Mouse (Mus musculus): ENCODE data around the gene Abca5. TPM values are rescaled to one million over a fixed set of nuclear protein-coding genes. Genes with fewer than 3 reads are reported as not detected.

The Abca5 gene
- 2.2 and 2.5 TPM in 2 replicates for polyA plus RNA-seq (2014; fragmentation: Nextera tagmentation; extraction: Ambion mirVana)

GRCm38 (mm10) chr11:110337289-110338245, at the start of gene Abca5:
Gene Abca5, minus strand, starts transcription at chr11:110337716.
- no peaks in the 10 kb centered on the region for H3K36me3 ChIP-seq (ENCODE audit: control insufficient read depth, insufficient read depth, low read length)
- no peak within 1 kb of the TSS for H3K27ac ChIP-seq (ENCODE audit: low read depth, low read length)
- H3K27me3 ChIP-seq (ENCODE audit: control insufficient read depth, insufficient read depth, low read length), result peaks cover 5% of the 10 kb centered on the region
- under 1% methylated on average over 95 of the region's 95 CpGs for WGBS (ENCODE audit: insufficient replicate concordance)
- H3K9ac ChIP-seq (ENCODE audit: low read depth, low read length), result peak within 1 kb of the TSS; percentile 68
- H3K9me3 ChIP-seq (replicated peaks; ENCODE audit: control insufficient read depth, low read length), result no peaks in the 10 kb centered on the region
- peak; percentile 84 for ATAC-seq (replicated peaks; ENCODE audit: insufficient number of reproducible peaks, low FRiP score, low TSS enrichment)
- H3K4me3 ChIP-seq (ENCODE audit: low read depth, low read length), result peak within 1 kb of the TSS; percentile 73
- H3K4me2 ChIP-seq, result peak within 1 kb of the TSS; percentile 86
- H3K4me1 ChIP-seq (ENCODE audit: control insufficient read depth, insufficient read depth, low read length), result no peaks in the 10 kb centered on the region

DNA sequence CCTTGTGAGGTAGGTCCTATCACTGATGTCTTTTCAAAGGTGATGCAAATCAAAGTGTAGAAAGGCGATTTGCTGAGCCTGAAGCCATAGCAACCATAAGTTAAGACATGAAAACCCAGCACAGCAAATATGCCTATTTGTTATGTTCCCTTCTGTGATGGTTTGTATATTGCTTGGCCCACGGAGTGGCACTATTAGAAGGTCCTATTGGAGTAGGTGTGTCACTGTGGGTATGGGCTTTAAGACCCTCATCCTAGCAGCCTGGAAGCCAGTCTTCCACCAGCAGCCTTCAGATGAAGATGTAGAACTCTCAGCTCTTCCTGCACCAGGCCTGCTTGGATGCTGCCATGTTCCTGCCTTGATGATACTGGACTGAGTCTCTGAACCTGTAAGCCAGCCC, 48.0 kb upstream of the Abca5 start:
- no peak overlapping the region for H3K4me3 ChIP-seq (ENCODE audit: low read depth, low read length)
- H3K27me3 ChIP-seq (ENCODE audit: control insufficient read depth, insufficient read depth, low read length), result no peaks in the 10 kb centered on the region
- WGBS (ENCODE audit: insufficient replicate concordance), result 80% methylated on average over 2 of the region's 2 CpGs
- no peak for ATAC-seq (replicated peaks; ENCODE audit: insufficient number of reproducible peaks, low FRiP score, low TSS enrichment)
- H3K9me3 ChIP-seq (replicated peaks; ENCODE audit: control insufficient read depth, low read length), result no peaks in the 10 kb centered on the region
- H3K27ac ChIP-seq (ENCODE audit: low read depth, low read length), result no peak overlapping the region
- H3K9ac ChIP-seq (ENCODE audit: low read depth, low read length), result no peak overlapping the region
- no peak overlapping the region for H3K4me2 ChIP-seq
- no peaks in the 10 kb centered on the region for H3K36me3 ChIP-seq (ENCODE audit: control insufficient read depth, insufficient read depth, low read length)
- H3K4me1 ChIP-seq (ENCODE audit: control insufficient read depth, insufficient read depth, low read length), result no peaks in the 10 kb centered on the region

- peak overlapping the region; percentile 36; the same call in 1 of the 2 replicates for H3K9ac ChIP-seq (ENCODE audit: low read depth, low read length)
- H3K4me2 ChIP-seq, result peak overlapping the region; percentile 82
- no peaks in the 10 kb centered on the region for H3K9me3 ChIP-seq (replicated peaks; ENCODE audit: control insufficient read depth, low read length)
These were observed 42.8 kb upstream of the Abca5 start for GRCm38 (mm10) chr11:110380310-110380668.

GRCm38 (mm10) chr11:110379661-110380309, 42.3 kb upstream of the Abca5 start:
- Histone ChIP-seq H3K4me3 (ENCODE audit: low read depth, low read length) (peak overlapping the region; percentile 35), H3K36me3 (ENCODE audit: control insufficient read depth, insufficient read depth, low read length) (no peaks in the 10 kb centered on the region), H3K9me3 (replicated peaks; ENCODE audit: control insufficient read depth, low read length) (no peaks in the 10 kb centered on the region), H3K4me1 (ENCODE audit: control insufficient read depth, insufficient read depth, low read length) (0 out of 2 replicates have a peak, but pooled peaks cover 2% of the 10 kb centered on the region), H3K4me2 (peak overlapping the region; percentile 82), H3K9ac (ENCODE audit: low read depth, low read length) (peak overlapping the region; percentile 36; the same call in 1 of the 2 replicates), H3K27me3 (ENCODE audit: control insufficient read depth, insufficient read depth, low read length) (no peaks in the 10 kb centered on the region), H3K27ac (ENCODE audit: low read depth, low read length) (0 out of 2 replicates have a peak overlapping the region, but pooled peaks have one; percentile 32)
- WGBS (ENCODE audit: insufficient replicate concordance), result 10% methylated on average over 20 of the region's 20 CpGs
- 0 out of 2 replicates have a peak, but pooled peaks have one; percentile 49 for ATAC-seq (replicated peaks; ENCODE audit: insufficient number of reproducible peaks, low FRiP score, low TSS enrichment)

More at GRCm38 (mm10) chr11:110380310-110380668, 42.8 kb upstream of the Abca5 start:
- no peak overlapping the region for H3K27ac ChIP-seq (ENCODE audit: low read depth, low read length)
- H3K27me3 ChIP-seq (ENCODE audit: control insufficient read depth, insufficient read depth, low read length), result no peaks in the 10 kb centered on the region
- no peak for ATAC-seq (replicated peaks; ENCODE audit: insufficient number of reproducible peaks, low FRiP score, low TSS enrichment)
- H3K4me1 ChIP-seq (ENCODE audit: control insufficient read depth, insufficient read depth, low read length), result 0 out of 2 replicates have a peak, but pooled peaks cover 2% of the 10 kb centered on the region
- no peaks in the 10 kb centered on the region for H3K36me3 ChIP-seq (ENCODE audit: control insufficient read depth, insufficient read depth, low read length)
- peak overlapping the region; percentile 35 for H3K4me3 ChIP-seq (ENCODE audit: low read depth, low read length)
- whole genome bisulfite sequencing (ENCODE audit: insufficient replicate concordance), result 30% methylated on average over 15 of the region's 15 CpGs

DNA sequence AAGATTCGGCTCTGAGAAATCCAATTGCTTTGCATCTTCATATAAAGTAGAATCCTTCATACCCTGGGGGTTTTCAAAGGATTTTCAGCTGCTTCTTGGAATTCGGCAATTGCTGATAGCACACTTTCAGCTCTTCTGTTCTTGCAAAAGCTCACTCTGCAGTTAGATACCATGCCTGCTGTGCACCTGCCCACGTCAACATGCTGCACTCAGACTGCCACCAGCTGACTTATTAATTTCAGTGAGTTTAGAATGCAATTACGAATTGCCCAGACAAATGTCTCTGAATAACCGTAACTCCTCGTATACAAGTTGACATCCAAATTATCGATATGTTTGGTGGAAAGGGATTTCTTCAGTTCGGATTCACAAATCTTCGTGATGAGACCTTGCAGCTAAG, 36.5 kb upstream of the Abca5 start:
- H3K4me1 ChIP-seq (ENCODE audit: control insufficient read depth, insufficient read depth, low read length), result no peaks in the 10 kb centered on the region
- H3K27ac ChIP-seq (ENCODE audit: low read depth, low read length), result no peak overlapping the region
- no peak for ATAC-seq (replicated peaks; ENCODE audit: insufficient number of reproducible peaks, low FRiP score, low TSS enrichment)
- H3K27me3 ChIP-seq (ENCODE audit: control insufficient read depth, insufficient read depth, low read length), result no peaks in the 10 kb centered on the region
- H3K4me2 ChIP-seq, result no peak overlapping the region
- H3K9ac ChIP-seq (ENCODE audit: low read depth, low read length), result no peak overlapping the region
- no peak overlapping the region for H3K4me3 ChIP-seq (ENCODE audit: low read depth, low read length)
- WGBS (ENCODE audit: insufficient replicate concordance), result 82% methylated on average over 9 of the region's 9 CpGs
- H3K9me3 ChIP-seq (replicated peaks; ENCODE audit: control insufficient read depth, low read length), result no peaks in the 10 kb centered on the region
- no peaks in the 10 kb centered on the region for H3K36me3 ChIP-seq (ENCODE audit: control insufficient read depth, insufficient read depth, low read length)

DNA sequence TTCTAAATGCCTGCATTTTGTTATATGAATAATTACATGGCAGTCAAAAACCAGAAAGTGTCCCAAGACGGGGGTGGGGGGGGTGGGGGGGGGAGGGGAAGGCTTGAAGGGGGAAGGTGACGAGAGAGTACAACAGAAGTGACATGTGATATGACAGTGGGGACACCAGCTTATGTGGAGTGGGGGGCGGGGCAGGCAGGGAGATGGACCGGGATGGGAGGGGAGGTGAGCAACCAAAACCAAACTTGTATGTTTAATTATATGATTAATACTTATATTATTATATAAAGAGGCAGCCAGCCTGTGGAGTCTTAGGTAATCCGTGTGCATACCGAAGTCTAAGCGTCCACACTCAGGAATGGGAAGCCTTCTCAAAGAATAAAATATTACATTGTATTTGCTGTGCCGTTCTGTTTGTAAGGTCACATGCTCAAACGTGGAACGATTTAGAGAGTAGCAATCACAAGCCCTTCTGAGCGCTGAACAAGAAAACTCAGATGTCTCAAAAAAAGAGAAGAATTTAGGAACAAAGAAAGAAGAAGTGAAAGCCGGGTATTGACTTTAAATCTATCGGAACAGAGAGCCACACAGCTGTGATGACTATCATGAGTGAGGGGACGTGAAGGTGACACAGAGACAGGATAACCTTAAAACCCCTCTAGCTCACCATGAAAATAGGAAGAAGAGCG, 34.9 kb upstream of the Abca5 start:
- H3K4me1 ChIP-seq (ENCODE audit: control insufficient read depth, insufficient read depth, low read length), result no peaks in the 10 kb centered on the region
- ATAC-seq (replicated peaks; ENCODE audit: insufficient number of reproducible peaks, low FRiP score, low TSS enrichment), result no peak
- 75% methylated on average over 14 of the region's 15 CpGs for WGBS (ENCODE audit: insufficient replicate concordance)
- no peak overlapping the region for H3K27ac ChIP-seq (ENCODE audit: low read depth, low read length)
- H3K9ac ChIP-seq (ENCODE audit: low read depth, low read length), result no peak overlapping the region
- H3K9me3 ChIP-seq (replicated peaks; ENCODE audit: control insufficient read depth, low read length), result no peaks in the 10 kb centered on the region
- no peak overlapping the region for H3K4me3 ChIP-seq (ENCODE audit: low read depth, low read length)
- no peak overlapping the region for H3K4me2 ChIP-seq
- H3K36me3 ChIP-seq (ENCODE audit: control insufficient read depth, insufficient read depth, low read length), result no peaks in the 10 kb centered on the region
- H3K27me3 ChIP-seq (ENCODE audit: control insufficient read depth, insufficient read depth, low read length), result no peaks in the 10 kb centered on the region

- no peak overlapping the region for H3K27ac ChIP-seq (ENCODE audit: low read depth, low read length)
- no peaks in the 10 kb centered on the region for H3K27me3 ChIP-seq (ENCODE audit: control insufficient read depth, insufficient read depth, low read length)
- H3K9me3 ChIP-seq (replicated peaks; ENCODE audit: control insufficient read depth, low read length), result no peaks in the 10 kb centered on the region
- H3K36me3 ChIP-seq (ENCODE audit: control insufficient read depth, insufficient read depth, low read length), result no peaks in the 10 kb centered on the region
- H3K4me2 ChIP-seq, result no peak overlapping the region
- WGBS (ENCODE audit: insufficient replicate concordance), result 55% methylated on average over 8 of the region's 8 CpGs
- no peak for ATAC-seq (replicated peaks; ENCODE audit: insufficient number of reproducible peaks, low FRiP score, low TSS enrichment)
- H3K4me3 ChIP-seq (ENCODE audit: low read depth, low read length), result no peak overlapping the region
- H3K4me1 ChIP-seq (ENCODE audit: control insufficient read depth, insufficient read depth, low read length), result no peaks in the 10 kb centered on the region
- H3K9ac ChIP-seq (ENCODE audit: low read depth, low read length), result no peak overlapping the region
These were observed 34.3 kb upstream of the Abca5 start for GRCm38 (mm10) chr11:110371827-110372226.

DNA sequence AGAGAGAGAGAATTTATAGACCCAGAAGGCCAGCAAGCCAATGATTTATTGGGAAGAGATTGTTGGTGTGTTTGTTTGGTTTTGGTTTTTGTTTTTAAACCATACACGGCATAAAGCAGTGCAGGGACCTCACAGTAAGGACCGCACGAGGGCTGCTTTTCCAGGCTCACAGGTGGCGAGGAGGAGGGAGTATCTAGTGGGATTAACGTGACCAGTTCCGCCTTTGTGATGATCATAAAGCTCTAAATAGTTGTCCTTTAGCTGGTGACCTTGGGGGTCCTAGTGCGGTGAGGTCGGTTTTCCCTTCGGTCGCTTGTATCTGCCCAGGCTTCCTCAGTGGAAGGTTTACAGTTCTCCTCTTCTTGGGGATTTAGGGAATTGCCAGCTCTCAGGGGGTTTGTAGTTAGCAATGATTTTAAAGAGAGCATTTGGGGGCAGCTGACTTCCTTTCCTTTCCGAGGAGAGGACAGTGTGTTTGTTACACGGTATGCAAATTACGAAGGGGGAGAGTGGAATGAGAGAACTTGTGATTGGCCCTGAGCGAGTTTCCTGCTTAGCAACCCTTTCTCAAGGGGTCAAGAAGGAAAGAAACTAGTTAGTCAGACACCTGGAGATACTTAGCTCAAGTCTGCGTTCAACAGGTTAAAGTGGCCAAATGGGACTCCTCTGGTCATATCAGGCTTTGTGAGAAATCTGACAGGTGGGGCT, 31.9 kb upstream of the Abca5 start:
- WGBS (ENCODE audit: insufficient replicate concordance), result 25% methylated on average over 15 of the region's 15 CpGs
- peak overlapping the region; percentile 56; the same call in 1 of the 2 replicates for H3K9ac ChIP-seq (ENCODE audit: low read depth, low read length)
- H3K36me3 ChIP-seq (ENCODE audit: control insufficient read depth, insufficient read depth, low read length), result no peaks in the 10 kb centered on the region
- H3K4me1 ChIP-seq (ENCODE audit: control insufficient read depth, insufficient read depth, low read length), result no peaks in the 10 kb centered on the region
- no peak for ATAC-seq (replicated peaks; ENCODE audit: insufficient number of reproducible peaks, low FRiP score, low TSS enrichment)
- H3K4me2 ChIP-seq, result peak overlapping the region; percentile 57
- H3K27me3 ChIP-seq (ENCODE audit: control insufficient read depth, insufficient read depth, low read length), result no peaks in the 10 kb centered on the region
- H3K4me3 ChIP-seq (ENCODE audit: low read depth, low read length), result peak overlapping the region; percentile 22; the same call in 1 of the 2 replicates
- no peak overlapping the region for H3K27ac ChIP-seq (ENCODE audit: low read depth, low read length)
- no peaks in the 10 kb centered on the region for H3K9me3 ChIP-seq (replicated peaks; ENCODE audit: control insufficient read depth, low read length)
